ENCODE assay signal across 8 mouse cellular contexts in genomic region chr14:31215157-31216002, GRCm38 (mm10). TPM values are rescaled to one million over a fixed set of nuclear protein-coding genes. Genes with fewer than 3 reads are reported as not detected.
DNase-seq lines count a peak whose midpoint lies in the region; ATAC-seq lines count a peak whose summit lies in the region.

No protein-coding gene starts in this region.

- 0 out of 2 replicates have a peak overlapping the region, but pooled peaks have one; percentile 3 for H3K9ac ChIP-seq in heart, embryonic 12.5 days
- no peak overlapping the region for H3K9ac ChIP-seq in kidney, embryonic 15.5 days
- peak overlapping the region; percentile 41 for H3K9ac ChIP-seq in neural tube, embryonic 13.5 days

- no peaks in the 10 kb centered on the region for H3K27me3 ChIP-seq in heart, embryonic 12.5 days (replicated peaks)
- H3K27me3 ChIP-seq in kidney, embryonic 15.5 days = no peaks in the 10 kb centered on the region
- no peaks in the 10 kb centered on the region for H3K27me3 ChIP-seq in neural tube, embryonic 13.5 days

- peaks cover 69% of the 10 kb centered on the region for H3K4me1 ChIP-seq in heart, embryonic 12.5 days (replicated peaks)
- H3K4me1 ChIP-seq in kidney, embryonic 15.5 days = peaks cover 14% of the 10 kb centered on the region
- peaks cover 14% of the 10 kb centered on the region for H3K4me1 ChIP-seq in neural tube, embryonic 13.5 days (replicated peaks)

- H3K27ac ChIP-seq in heart, embryonic 12.5 days (ENCODE audit: poor library complexity, severe bottlenecking) = no peak overlapping the region
- H3K27ac ChIP-seq in kidney, embryonic 15.5 days = peak overlapping the region; percentile 48; the same call in 1 of the 2 replicates
- H3K27ac ChIP-seq in neural tube, embryonic 13.5 days (replicated peaks) = 0 out of 2 replicates have a peak overlapping the region, but pooled peaks have one; percentile 13

- DNase-seq in CD4-positive, CD25-positive, alpha-beta regulatory T cell, adult 2 months (ENCODE audit: low read depth, low spot score) = peak; percentile 87
- peak; percentile 79 for DNase-seq in adrenal gland, postnatal 10 days
- peak; percentile 54 for DNase-seq in embryo, embryonic 11.5 days (ENCODE audit: low read depth, low spot score)
- DNase-seq in lung, adult 18-20 months = peak; percentile 60 to 78
- DNase-seq in thymus, postnatal 4 days = peak; percentile 82

- no peak overlapping the region for H3K4me3 ChIP-seq in heart, embryonic 12.5 days
- no peak overlapping the region for H3K4me3 ChIP-seq in kidney, embryonic 15.5 days (replicated peaks)
- no peak overlapping the region for H3K4me3 ChIP-seq in neural tube, embryonic 13.5 days

- peak overlapping the region; percentile 19; the same call in 1 of the 2 replicates for H3K4me2 ChIP-seq in heart, embryonic 12.5 days
- 0 out of 2 replicates have a peak overlapping the region, but pooled peaks have one; percentile 4 for H3K4me2 ChIP-seq in kidney, embryonic 15.5 days
- H3K4me2 ChIP-seq in neural tube, embryonic 13.5 days = peak overlapping the region; percentile 7; the same call in 1 of the 2 replicates

- H3K36me3 ChIP-seq in heart, embryonic 12.5 days = peaks cover 25% of the 10 kb centered on the region
- no peaks in the 10 kb centered on the region for H3K36me3 ChIP-seq in kidney, embryonic 15.5 days
- no peaks in the 10 kb centered on the region for H3K36me3 ChIP-seq in neural tube, embryonic 13.5 days

- no peaks in the 10 kb centered on the region for H3K9me3 ChIP-seq in heart, embryonic 12.5 days (replicated peaks)
- no peaks in the 10 kb centered on the region for H3K9me3 ChIP-seq in kidney, embryonic 15.5 days (replicated peaks)
- no peaks in the 10 kb centered on the region for H3K9me3 ChIP-seq in neural tube, embryonic 13.5 days

- no peak for ATAC-seq in heart, embryonic 12.5 days (ENCODE audit: insufficient number of reproducible peaks, low FRiP score)
- peak; percentile 41; the same call in 1 of the 2 replicates for ATAC-seq in kidney, embryonic 15.5 days (replicated peaks; ENCODE audit: low FRiP score)
- ATAC-seq in neural tube, embryonic 13.5 days (ENCODE audit: low read depth) = peak; percentile 61

- 28% methylated on average over 15 of the region's 15 CpGs for WGBS in heart, embryonic 12.5 days
- WGBS in kidney, embryonic 15.5 days = 30% methylated on average over 15 of the region's 15 CpGs
- WGBS in neural tube, embryonic 13.5 days = 36% methylated on average over 15 of the region's 15 CpGs

RNA-seq across cellular contexts. Expression of gene Nisch, which starts 1.4 kb away (rescaled TPM):
- 100 to 1,000 TPM; 224 to 328 TPM for total RNA-seq in adrenal gland, postnatal 10 days (2021)
- polyA plus RNA-seq in heart, embryonic 12.5 days (2016; fragmentation: Nextera tagmentation; extraction: Ambion mirVana) = 446 and 471 TPM in 2 replicates
- 351 and 428 TPM in 2 replicates for polyA plus RNA-seq in kidney, embryonic 15.5 days (2015; fragmentation: Nextera tagmentation; extraction: Ambion mirVana)
- 329 and 336 TPM in 2 replicates for polyA plus RNA-seq in neural tube, embryonic 13.5 days (2015; fragmentation: Nextera tagmentation; extraction: Ambion mirVana)

RNA-seq across cellular contexts. Expression of gene Sema3g, which starts 2.3 kb away (rescaled TPM):
- 10 to 100 TPM; 12.1 to 12.3 TPM for total RNA-seq in adrenal gland, postnatal 10 days (2021)
- 0.34 and 0.50 TPM in 2 replicates for polyA plus RNA-seq in heart, embryonic 12.5 days (2016; fragmentation: Nextera tagmentation; extraction: Ambion mirVana)
- 3.7 and 3.8 TPM in 2 replicates for polyA plus RNA-seq in kidney, embryonic 15.5 days (2015; fragmentation: Nextera tagmentation; extraction: Ambion mirVana)
- 1.1 and 1.4 TPM in 2 replicates for polyA plus RNA-seq in neural tube, embryonic 13.5 days (2015; fragmentation: Nextera tagmentation; extraction: Ambion mirVana)

RNA-seq across cellular contexts. Expression of gene Tnnc1, which starts 7.3 kb away (rescaled TPM):
- total RNA-seq in adrenal gland, postnatal 10 days (2021) = 10 to 100 TPM; 11.1 to 45.0 TPM
- polyA plus RNA-seq in heart, embryonic 12.5 days (2016; fragmentation: Nextera tagmentation; extraction: Ambion mirVana) = 3,183 and 3,245 TPM in 2 replicates
- polyA plus RNA-seq in kidney, embryonic 15.5 days (2015; fragmentation: Nextera tagmentation; extraction: Ambion mirVana) = 19.5 and 33.2 TPM in 2 replicates
- 21.3 and 65.5 TPM in 2 replicates for polyA plus RNA-seq in neural tube, embryonic 13.5 days (2015; fragmentation: Nextera tagmentation; extraction: Ambion mirVana)

RNA-seq across cellular contexts. Expression of gene Phf7, which starts 35.7 kb away (rescaled TPM):
- 1 to 10 TPM; 9.1 to 9.2 TPM for total RNA-seq in adrenal gland, postnatal 10 days (2021)
- polyA plus RNA-seq in heart, embryonic 12.5 days (2016; fragmentation: Nextera tagmentation; extraction: Ambion mirVana) = 8.1 and 11.6 TPM in 2 replicates
- 12.6 and 13.3 TPM in 2 replicates for polyA plus RNA-seq in kidney, embryonic 15.5 days (2015; fragmentation: Nextera tagmentation; extraction: Ambion mirVana)
- polyA plus RNA-seq in neural tube, embryonic 13.5 days (2015; fragmentation: Nextera tagmentation; extraction: Ambion mirVana) = 12.2 and 13.2 TPM in 2 replicates

RNA-seq across cellular contexts. Expression of gene Bap1, which starts 35.9 kb away (rescaled TPM):
- 10 to 100 TPM; 58.4 to 67.6 TPM for total RNA-seq in adrenal gland, postnatal 10 days (2021)
- polyA plus RNA-seq in heart, embryonic 12.5 days (2016; fragmentation: Nextera tagmentation; extraction: Ambion mirVana) = 59.7 and 65.0 TPM in 2 replicates
- 92.1 and 96.8 TPM in 2 replicates for polyA plus RNA-seq in kidney, embryonic 15.5 days (2015; fragmentation: Nextera tagmentation; extraction: Ambion mirVana)
- 95.9 and 97.2 TPM in 2 replicates for polyA plus RNA-seq in neural tube, embryonic 13.5 days (2015; fragmentation: Nextera tagmentation; extraction: Ambion mirVana)

Comparison
In these comparisons a context has a peak if more than half of its experiments do, and no peak if none do; other contexts are left out.
1. RNA of gene Tnnc1, which starts 7.3 kb away (polyA plus RNA-seq): 3,183 to 3,245 TPM in heart, embryonic 12.5 days; 21.3 to 65.5 TPM in neural tube, embryonic 13.5 days and 19.5 to 33.2 TPM in kidney, embryonic 15.5 days; every median in the first group is over 10 times any median in the second.
2. Peak in every context shown above with its lines, with median percentiles within 50 percentile points of each other: DNase-seq and H3K4me2 ChIP-seq.